Mouse (Mus musculus) hindbrain, postnatal 0 days (tissue): ENCODE measurements at regions not wholly inside any gene's neighbourhood (a gene's known extent, or its start where the extent isn't known, plus 50 kb on each side); places are given as distances from the start of the nearest gene placed in this dataset.

Source experiments
- ATAC-seq: fragments of 200-750 bp; cut with Nextera tagmentation; 2 replicates; pipeline ENCODE4 v1.8.0; 2017; ENCODE audit warnings: mild to moderate bottlenecking, moderate TSS enrichment, moderate library complexity
- DNase-seq: peaks from one replicate; pipeline ENCODE4 v3.0.0-alpha.2; 2015; ENCODE audit warnings: low spot score
- H3K27ac ChIP-seq: fragments of 300-500 bp; sonication (generic); 2 replicates; pipeline ENCODE4 v1.5.1; 2014; ENCODE audit warnings: mild to moderate bottlenecking
- H3K27me3 ChIP-seq: fragments of 300-500 bp; sonication (generic); 2 replicates; pipeline ENCODE4 v1.6.1; 2014; ENCODE audit warnings: low read length, mixed read lengths; ENCODE audit not compliant: insufficient read depth
- H3K36me3 ChIP-seq: fragments of 300-500 bp; sonication (generic); 2 replicates; pipeline ENCODE4 v1.6.1; 2014; ENCODE audit warnings: low read length, mixed read lengths; ENCODE audit not compliant: insufficient read depth
- H3K4me1 ChIP-seq: fragments of 300-500 bp; sonication (generic); 2 replicates; pipeline ENCODE4 v1.6.1; 2014; ENCODE audit warnings: antibody characterized with exemption, low read length, mixed read lengths; ENCODE audit not compliant: insufficient read depth
- H3K4me2 ChIP-seq: fragments of 300-500 bp; sonication (generic); 2 replicates; pipeline ENCODE4 v1.6.1; 2014; ENCODE audit warnings: low read depth, mild to moderate bottlenecking, low read length, moderate library complexity, mixed read lengths
- H3K4me3 ChIP-seq: fragments of 300-500 bp; sonication (generic); 2 replicates; pipeline ENCODE4 v1.5.1; 2014; ENCODE audit warnings: low read length
- H3K9ac ChIP-seq: fragments of 300-500 bp; sonication (generic); replicated peaks from 2 replicates; pipeline ENCODE4 v1.6.1; 2014; ENCODE audit warnings: mild to moderate bottlenecking, low read length, moderate library complexity, mixed read lengths
- H3K9me3 ChIP-seq: fragments of 300-500 bp; sonication (generic); 2 replicates; pipeline ENCODE4 v1.6.1; 2016; ENCODE audit warnings: low read length, mixed read lengths
- CTCF ChIP-seq: IDR thresholded peaks from 2 replicates; pipeline ENCODE4 v1.5.1; 2016; ENCODE audit warnings: antibody characterized with exemption, control low read depth, low read depth
- WGBS: fragments of 180-500 bp; shearing (Covaris S2); extraction: QIAGEN DNeasy Blood & Tissue Kit; methylation state at CpG from one replicate; pipeline ENCODE4 v1.1.7; 2014; 5-methylcytosine and 5-hydroxymethylcytosine counted together

GRCm38 (mm10) chr17:60180646-60181045 is 1167.5 kb upstream of the Nudt12 start:
- DNase-seq = peak; percentile 75

GRCm38 (mm10) chr17:60165592-60165991 is 1152.4 kb upstream of the Nudt12 start:
- no peak for TF ChIP-seq CTCF

More at GRCm38 (mm10) chr17:60180646-60181045, 1167.5 kb upstream of the Nudt12 start:
- Histone ChIP-seq H3K9ac (no peak overlapping the region), H3K9me3 (no peaks in the 10 kb centered on the region), H3K4me1 (no peaks in the 10 kb centered on the region), H3K4me2 (no peak overlapping the region), H3K36me3 (no peaks in the 10 kb centered on the region), H3K4me3 (no peak overlapping the region), H3K27me3 (no peaks in the 10 kb centered on the region), H3K27ac (no peak overlapping the region)
- no peak for TF ChIP-seq CTCF
- 39% methylated on average over 4 of the region's 4 CpGs for WGBS
- no peak for ATAC-seq

GRCm38 (mm10) chr17:60130589-60130988 is 1117.4 kb upstream of the Nudt12 start:
- H3K9me3 ChIP-seq = no peaks in the 10 kb centered on the region
- WGBS = 72% methylated on average over 4 of the region's 4 CpGs
- DNase-seq (peak; percentile 2), ATAC-seq (no peak)
- H3K9ac ChIP-seq = no peak overlapping the region
- H3K27ac ChIP-seq = no peak overlapping the region
- no peak for TF ChIP-seq CTCF
- no peaks in the 10 kb centered on the region for H3K36me3 ChIP-seq
- H3K4me2 ChIP-seq = no peak overlapping the region
- no peak overlapping the region for H3K4me3 ChIP-seq
- no peaks in the 10 kb centered on the region for H3K27me3 ChIP-seq
- no peaks in the 10 kb centered on the region for H3K4me1 ChIP-seq

More at GRCm38 (mm10) chr17:60165592-60165991, 1152.4 kb upstream of the Nudt12 start:
- Histone ChIP-seq H3K36me3 (no peaks in the 10 kb centered on the region), H3K4me3 (no peak overlapping the region), H3K4me2 (no peak overlapping the region), H3K9ac (no peak overlapping the region), H3K27ac (no peak overlapping the region), H3K9me3 (no peaks in the 10 kb centered on the region), H3K4me1 (no peaks in the 10 kb centered on the region), H3K27me3 (no peaks in the 10 kb centered on the region)
- no peak for DNase-seq
- no peak for ATAC-seq

GRCm38 (mm10) chr17:60098763-60099162 is 1085.6 kb upstream of the Nudt12 start:
- DNase-seq = no peak
- H3K27ac ChIP-seq = no peak overlapping the region
- H3K9me3 ChIP-seq = no peaks in the 10 kb centered on the region
- no peak overlapping the region for H3K4me2 ChIP-seq
- ATAC-seq = no peak
- no peaks in the 10 kb centered on the region for H3K27me3 ChIP-seq
- no peaks in the 10 kb centered on the region for H3K4me1 ChIP-seq
- no peak overlapping the region for H3K4me3 ChIP-seq
- no peaks in the 10 kb centered on the region for H3K36me3 ChIP-seq
- no peak overlapping the region for H3K9ac ChIP-seq
- TF ChIP-seq CTCF = no peak
